Mouse (Mus musculus): ENCODE data around the gene Exoc7. TPM values are rescaled to one million over a fixed set of nuclear protein-coding genes. Genes with fewer than 3 reads are reported as not detected.
A peak's percentile ranks its signal among the peaks of the same experiment; 100 is the strongest.

Exoc7 gene
- polyA plus RNA-seq, 1 experiment = 93.3 TPM

- H3K4me3 ChIP-seq (ENCODE audit: low read depth, low read length) = no peak overlapping the region
- no peaks in the 10 kb centered on the region for H3K4me1 ChIP-seq (ENCODE audit: control insufficient read depth, insufficient read depth, low read length)
- no peaks in the 10 kb centered on the region for H3K9me3 ChIP-seq (replicated peaks; ENCODE audit: control insufficient read depth, insufficient read depth, low read length, poor library complexity, severe bottlenecking)
- H3K27me3 ChIP-seq (ENCODE audit: control insufficient read depth, insufficient read depth, low read length, poor library complexity, severe bottlenecking) = no peaks in the 10 kb centered on the region
- peaks cover 25% of the 10 kb centered on the region; the same call in 1 of the 2 replicates for H3K36me3 ChIP-seq (ENCODE audit: control insufficient read depth, insufficient read depth, low read length, poor library complexity, severe bottlenecking)
- H3K27ac ChIP-seq (ENCODE audit: insufficient read depth, low read length) = no peak overlapping the region
- H3K9ac ChIP-seq (ENCODE audit: low read depth, poor library complexity, severe bottlenecking) = no peak overlapping the region
- no peak for TF ChIP-seq CTCF (IDR thresholded peaks at IDR 0.05; ENCODE audit: low read depth, low read length)
- TF ChIP-seq EP300 (IDR thresholded peaks at IDR 0.05; ENCODE audit: insufficient read depth, low read depth, low read length) = no peak
- no peak for TF ChIP-seq POLR2A (IDR thresholded peaks at IDR 0.05; ENCODE audit: insufficient read depth, low read length)
Observed at GRCm38 (mm10) chr11:116269560-116269959, 37.5 kb downstream of the Exoc7 start.

DNA sequence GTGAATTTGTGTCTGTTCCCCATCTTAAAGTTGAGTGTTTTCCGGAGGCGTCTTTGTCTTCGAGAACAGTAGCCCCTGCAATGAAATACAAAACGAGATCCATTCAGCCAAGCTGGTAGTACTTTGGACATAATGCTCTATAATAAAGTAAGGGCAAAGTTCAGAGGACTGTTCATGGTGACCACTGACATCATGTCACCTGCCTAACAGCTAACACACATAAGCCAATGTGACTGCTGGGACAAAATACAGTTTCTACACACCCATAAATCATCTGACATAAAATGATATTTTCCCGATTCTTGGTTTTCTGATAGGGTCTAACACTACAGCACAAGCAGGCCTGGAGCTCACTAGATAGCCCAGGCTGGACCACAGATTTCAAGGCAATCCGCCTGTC is 38.7 kb downstream of the Exoc7 start:
- Histone ChIP-seq H3K4me3 (ENCODE audit: low read depth, low read length) (no peak overlapping the region), H3K4me1 (ENCODE audit: control insufficient read depth, insufficient read depth, low read length) (no peaks in the 10 kb centered on the region), H3K36me3 (ENCODE audit: control insufficient read depth, insufficient read depth, low read length, poor library complexity, severe bottlenecking) (peaks cover 36% of the 10 kb centered on the region), H3K9me3 (replicated peaks; ENCODE audit: control insufficient read depth, insufficient read depth, low read length, poor library complexity, severe bottlenecking) (no peaks in the 10 kb centered on the region), H3K27ac (ENCODE audit: insufficient read depth, low read length) (no peak overlapping the region), H3K27me3 (ENCODE audit: control insufficient read depth, insufficient read depth, low read length, poor library complexity, severe bottlenecking) (no peaks in the 10 kb centered on the region), H3K9ac (ENCODE audit: low read depth, poor library complexity, severe bottlenecking) (no peak overlapping the region)
- TF ChIP-seq EP300 (IDR thresholded peaks at IDR 0.05; ENCODE audit: insufficient read depth, low read depth, low read length) = no peak

DNA sequence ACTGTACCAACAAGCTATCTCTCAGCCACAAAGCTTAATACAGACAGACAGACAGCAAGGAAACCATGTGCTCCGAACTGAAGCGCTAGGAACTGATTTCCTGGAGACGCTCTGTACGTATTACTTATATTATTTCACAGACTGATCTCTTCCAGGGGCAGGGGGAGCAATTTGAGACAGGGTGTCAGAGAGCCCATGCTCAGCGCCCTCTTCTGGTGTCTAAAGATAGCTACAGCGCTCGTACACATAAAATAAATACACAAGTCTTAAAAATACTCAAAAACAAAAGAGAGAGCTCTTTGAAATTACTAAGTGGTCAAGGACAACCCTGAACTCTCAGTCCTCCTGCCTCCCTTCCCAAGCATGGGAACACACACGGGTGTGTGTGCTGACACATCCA is 39.4 kb downstream of the Exoc7 start:
- Histone ChIP-seq H3K4me3 (ENCODE audit: low read depth, low read length) (no peak overlapping the region), H3K9me3 (replicated peaks; ENCODE audit: control insufficient read depth, insufficient read depth, low read length, poor library complexity, severe bottlenecking) (no peaks in the 10 kb centered on the region), H3K27me3 (ENCODE audit: control insufficient read depth, insufficient read depth, low read length, poor library complexity, severe bottlenecking) (no peaks in the 10 kb centered on the region), H3K9ac (ENCODE audit: low read depth, poor library complexity, severe bottlenecking) (no peak overlapping the region), H3K36me3 (ENCODE audit: control insufficient read depth, insufficient read depth, low read length, poor library complexity, severe bottlenecking) (peaks cover 43% of the 10 kb centered on the region), H3K4me1 (ENCODE audit: control insufficient read depth, insufficient read depth, low read length) (no peaks in the 10 kb centered on the region), H3K27ac (ENCODE audit: insufficient read depth, low read length) (no peak overlapping the region)
- TF ChIP-seq POLR2A (IDR thresholded peaks at IDR 0.05; ENCODE audit: insufficient read depth, low read length) (no peak), EP300 (IDR thresholded peaks at IDR 0.05; ENCODE audit: insufficient read depth, low read depth, low read length) (no peak), CTCF (IDR thresholded peaks at IDR 0.05; ENCODE audit: low read depth, low read length) (peak; percentile 45)

- no peaks in the 10 kb centered on the region for H3K4me1 ChIP-seq (ENCODE audit: control insufficient read depth, insufficient read depth, low read length)
- H3K9me3 ChIP-seq (replicated peaks; ENCODE audit: control insufficient read depth, insufficient read depth, low read length, poor library complexity, severe bottlenecking) = no peaks in the 10 kb centered on the region
- no peak overlapping the region for H3K9ac ChIP-seq (ENCODE audit: low read depth, poor library complexity, severe bottlenecking)
- peaks cover 56% of the 10 kb centered on the region for H3K36me3 ChIP-seq (ENCODE audit: control insufficient read depth, insufficient read depth, low read length, poor library complexity, severe bottlenecking)
- H3K4me3 ChIP-seq (ENCODE audit: low read depth, low read length) = no peak overlapping the region
- no peak for TF ChIP-seq EP300 (IDR thresholded peaks at IDR 0.05; ENCODE audit: insufficient read depth, low read depth, low read length)
- TF ChIP-seq POLR2A (IDR thresholded peaks at IDR 0.05; ENCODE audit: insufficient read depth, low read length) = no peak
- TF ChIP-seq CTCF (IDR thresholded peaks at IDR 0.05; ENCODE audit: low read depth, low read length) = no peak
- H3K27ac ChIP-seq (ENCODE audit: insufficient read depth, low read length) = no peak overlapping the region
- no peaks in the 10 kb centered on the region for H3K27me3 ChIP-seq (ENCODE audit: control insufficient read depth, insufficient read depth, low read length, poor library complexity, severe bottlenecking)
Observed at GRCm38 (mm10) chr11:116265850-116266249, 41.2 kb downstream of the Exoc7 start.

- no peak overlapping the region for H3K9ac ChIP-seq (ENCODE audit: low read depth, poor library complexity, severe bottlenecking)
- no peaks in the 10 kb centered on the region for H3K27me3 ChIP-seq (ENCODE audit: control insufficient read depth, insufficient read depth, low read length, poor library complexity, severe bottlenecking)
- H3K4me3 ChIP-seq (ENCODE audit: low read depth, low read length) = no peak overlapping the region
- no peak overlapping the region for H3K27ac ChIP-seq (ENCODE audit: insufficient read depth, low read length)
- H3K4me1 ChIP-seq (ENCODE audit: control insufficient read depth, insufficient read depth, low read length) = no peaks in the 10 kb centered on the region
- H3K9me3 ChIP-seq (replicated peaks; ENCODE audit: control insufficient read depth, insufficient read depth, low read length, poor library complexity, severe bottlenecking) = no peaks in the 10 kb centered on the region
- no peak for TF ChIP-seq EP300 (IDR thresholded peaks at IDR 0.05; ENCODE audit: insufficient read depth, low read depth, low read length)
- TF ChIP-seq CTCF (IDR thresholded peaks at IDR 0.05; ENCODE audit: low read depth, low read length) = no peak
- TF ChIP-seq POLR2A (IDR thresholded peaks at IDR 0.05; ENCODE audit: insufficient read depth, low read length) = no peak
- peaks cover 56% of the 10 kb centered on the region for H3K36me3 ChIP-seq (ENCODE audit: control insufficient read depth, insufficient read depth, low read length, poor library complexity, severe bottlenecking)
Observed at GRCm38 (mm10) chr11:116265352-116265751, 41.7 kb downstream of the Exoc7 start.

DNA sequence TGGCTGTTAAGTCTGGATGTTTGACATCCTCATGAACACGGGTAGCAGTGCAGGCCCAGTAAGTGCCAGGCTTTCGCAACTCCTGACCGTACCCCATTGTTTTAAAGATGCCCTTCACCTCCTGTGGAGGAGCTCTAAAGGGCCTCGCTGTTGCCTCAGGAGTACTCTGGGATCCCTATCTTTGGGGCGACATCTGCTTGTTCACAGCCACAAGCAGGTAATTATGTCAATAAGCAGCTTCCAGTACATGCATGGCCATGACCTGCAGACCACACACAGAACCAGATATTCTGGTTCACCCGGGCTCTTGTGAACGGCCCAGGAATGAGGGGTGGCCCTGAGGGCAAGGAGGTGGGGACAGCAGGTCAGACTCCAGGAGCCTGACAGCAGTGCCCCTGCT is 46.8 kb downstream of the Exoc7 start:
- no peak overlapping the region for H3K4me3 ChIP-seq (ENCODE audit: low read depth, low read length)
- H3K9ac ChIP-seq (ENCODE audit: low read depth, poor library complexity, severe bottlenecking) = no peak overlapping the region
- no peak for TF ChIP-seq EP300 (IDR thresholded peaks at IDR 0.05; ENCODE audit: insufficient read depth, low read depth, low read length)
- no peak for TF ChIP-seq POLR2A (IDR thresholded peaks at IDR 0.05; ENCODE audit: insufficient read depth, low read length)
- TF ChIP-seq CTCF (IDR thresholded peaks at IDR 0.05; ENCODE audit: low read depth, low read length) = no peak
- peaks cover 36% of the 10 kb centered on the region for H3K36me3 ChIP-seq (ENCODE audit: control insufficient read depth, insufficient read depth, low read length, poor library complexity, severe bottlenecking)
- no peak overlapping the region for H3K27ac ChIP-seq (ENCODE audit: insufficient read depth, low read length)
- H3K4me1 ChIP-seq (ENCODE audit: control insufficient read depth, insufficient read depth, low read length) = no peaks in the 10 kb centered on the region
- no peaks in the 10 kb centered on the region for H3K9me3 ChIP-seq (replicated peaks; ENCODE audit: control insufficient read depth, insufficient read depth, low read length, poor library complexity, severe bottlenecking)
- no peaks in the 10 kb centered on the region for H3K27me3 ChIP-seq (ENCODE audit: control insufficient read depth, insufficient read depth, low read length, poor library complexity, severe bottlenecking)
